Mouse (Mus musculus) liver, embryonic 11.5 days (tissue): Measurements from ENCODE around the gene Usp19. TPM values are rescaled to one million over a fixed set of nuclear protein-coding genes. Genes with fewer than 3 reads are reported as not detected.

Experiments
- ATAC-seq: fragments of 200-750 bp; cut with Nextera tagmentation; replicated peaks from 2 replicates; pipeline ENCODE4 v1.8.0; 2017; ENCODE audit warnings: moderate number of reproducible peaks, mild to moderate bottlenecking, moderate TSS enrichment, moderate library complexity; ENCODE audit not compliant: low FRiP score
- DNase-seq: peaks from one replicate; pipeline ENCODE4 v3.0.0-alpha.2; 2017; ENCODE audit warnings: low spot score
- H3K27ac ChIP-seq: fragments of 300-500 bp; sonication (generic); 2 replicates; pipeline ENCODE4 v1.5.1; 2014; ENCODE audit warnings: mild to moderate bottlenecking, low read depth, low read length, control low read depth
- H3K27me3 ChIP-seq: fragments of 300-500 bp; sonication (generic); replicated peaks from 2 replicates; pipeline ENCODE4 v1.6.1; 2014; ENCODE audit warnings: low read length, mixed read lengths; ENCODE audit not compliant: control insufficient read depth, insufficient read depth
- H3K36me3 ChIP-seq: fragments of 300-500 bp; sonication (generic); 2 replicates; pipeline ENCODE4 v1.6.1; 2014; ENCODE audit warnings: mild to moderate bottlenecking, low read length, moderate library complexity, mixed read lengths; ENCODE audit not compliant: control insufficient read depth, insufficient read depth
- H3K4me1 ChIP-seq: fragments of 300-500 bp; sonication (generic); replicated peaks from 2 replicates; pipeline ENCODE4 v1.6.1; 2014; ENCODE audit warnings: low read length, mixed read lengths; ENCODE audit not compliant: control insufficient read depth, insufficient read depth
- H3K4me2 ChIP-seq: fragments of 300-500 bp; sonication (generic); 2 replicates; pipeline ENCODE4 v1.6.1; 2014; ENCODE audit warnings: mild to moderate bottlenecking, control low read depth, moderate library complexity
- H3K4me3 ChIP-seq: fragments of 300-500 bp; sonication (generic); 2 replicates; pipeline ENCODE4 v1.5.1; 2014; ENCODE audit warnings: low read depth, low read length, control low read depth
- H3K9ac ChIP-seq: fragments of 300-500 bp; sonication (generic); 2 replicates; pipeline ENCODE4 v1.6.1; 2014; ENCODE audit warnings: low read depth, low read length, control low read depth
- H3K9me3 ChIP-seq: fragments of 300-500 bp; sonication (generic); 2 replicates; pipeline ENCODE4 v1.6.1; 2016; ENCODE audit warnings: low read length, inconsistent platforms, mixed read lengths; ENCODE audit not compliant: control insufficient read depth
- WGBS: fragments of 180-500 bp; shearing (Covaris S2); extraction: QIAGEN DNeasy Blood & Tissue Kit; methylation state at CpG from one replicate; pipeline ENCODE4 v1.1.7; 2014; 5-methylcytosine and 5-hydroxymethylcytosine counted together
- polyA plus RNA-seq: library from polyadenylated mRNA; unstranded; fragments of >200 nt; fragmentation: Nextera tagmentation; extraction: Ambion mirVana; gene quantifications from 2 replicates; pipeline ENCODE4 v1.2.1, GENCODE M21; 2014

The Usp19 gene
- polyA plus RNA-seq, 1 experiment from 2014 or later, result 57.5 TPM

- Histone ChIP-seq H3K27ac (no peak overlapping the region), H3K4me1 (no peaks in the 10 kb centered on the region), H3K9me3 (no peaks in the 10 kb centered on the region), H3K9ac (no peak overlapping the region), H3K27me3 (no peaks in the 10 kb centered on the region), H3K36me3 (peaks cover 76% of the 10 kb centered on the region), H3K4me2 (no peak overlapping the region), H3K4me3 (no peak overlapping the region)
- ATAC-seq, result no peak
- WGBS, result 91% methylated on average over 7 of the region's 7 CpGs
- no peak for DNase-seq
Measured at GRCm38 (mm10) chr9:108499231-108499630, 8.8 kb downstream of the Usp19 start.

GRCm38 (mm10) chr9:108499943-108500342 is 9.5 kb downstream of the Usp19 start:
- H3K9ac ChIP-seq, result no peak overlapping the region
- no peaks in the 10 kb centered on the region for H3K9me3 ChIP-seq
- H3K4me1 ChIP-seq, result no peaks in the 10 kb centered on the region
- ATAC-seq (no peak), DNase-seq (no peak)
- H3K27ac ChIP-seq, result no peak overlapping the region
- H3K4me2 ChIP-seq, result no peak overlapping the region
- H3K4me3 ChIP-seq, result no peak overlapping the region
- no peaks in the 10 kb centered on the region for H3K27me3 ChIP-seq
- WGBS, result 94% methylated on average over 15 of the region's 15 CpGs
- peaks cover 70% of the 10 kb centered on the region for H3K36me3 ChIP-seq

- DNase-seq, result no peak
- Histone ChIP-seq H3K9ac (0 out of 2 replicates have a peak overlapping the region, but pooled peaks have one; percentile 9), H3K9me3 (no peaks in the 10 kb centered on the region), H3K4me3 (peak overlapping the region; percentile 84), H3K4me1 (peaks cover 11% of the 10 kb centered on the region), H3K27me3 (no peaks in the 10 kb centered on the region), H3K4me2 (peak overlapping the region; percentile 96), H3K36me3 (peaks cover 23% of the 10 kb centered on the region), H3K27ac (no peak overlapping the region)
- no peak for ATAC-seq
- WGBS, result 87% methylated on average over 7 of the region's 7 CpGs
Measured at GRCm38 (mm10) chr9:108506901-108507300, 16.5 kb downstream of the Usp19 start.

- H3K36me3 ChIP-seq, result peaks cover 31% of the 10 kb centered on the region
- peak; percentile 94 for DNase-seq
- no peaks in the 10 kb centered on the region for H3K9me3 ChIP-seq
- H3K27ac ChIP-seq, result peak within 1 kb of the TSS; percentile 46; the same call in 1 of the 2 replicates
- H3K4me2 ChIP-seq, result peak within 1 kb of the TSS; percentile 96
- H3K27me3 ChIP-seq, result no peaks in the 10 kb centered on the region
- H3K4me3 ChIP-seq, result peak within 1 kb of the TSS; percentile 84
- peak within 1 kb of the TSS; percentile 81 for H3K9ac ChIP-seq
- peak; percentile 96 for ATAC-seq
- WGBS, result under 1% methylated on average over 37 of the region's 37 CpGs
- peaks cover 11% of the 10 kb centered on the region for H3K4me1 ChIP-seq
Measured at GRCm38 (mm10) chr9:108507619-108508434, 17.4 kb downstream of the Usp19 start, which contains the start of gene Qars. TSS of gene Qars (plus strand) at chr9:108507706.

- Histone ChIP-seq H3K4me2 (peak overlapping the region; percentile 96), H3K4me1 (peaks cover 11% of the 10 kb centered on the region), H3K9ac (peak overlapping the region; percentile 81), H3K9me3 (no peaks in the 10 kb centered on the region), H3K27ac (0 out of 2 replicates have a peak overlapping the region, but pooled peaks have one; percentile 46), H3K36me3 (peaks cover 29% of the 10 kb centered on the region), H3K4me3 (peak overlapping the region; percentile 84), H3K27me3 (no peaks in the 10 kb centered on the region)
- 69% methylated on average over 7 of the region's 7 CpGs for WGBS
- ATAC-seq (no peak), DNase-seq (peak; percentile 29)
Measured at GRCm38 (mm10) chr9:108508776-108509175, 18.4 kb downstream of the Usp19 start.

- Histone ChIP-seq H3K9me3 (no peaks in the 10 kb centered on the region), H3K27ac (peak within 1 kb of the TSS; percentile 99), H3K36me3 (peaks cover 31% of the 10 kb centered on the region), H3K4me3 (peak within 1 kb of the TSS; percentile 95), H3K4me1 (peaks cover 24% of the 10 kb centered on the region), H3K27me3 (no peaks in the 10 kb centered on the region), H3K4me2 (peak within 1 kb of the TSS; percentile 96), H3K9ac (peak within 1 kb of the TSS; percentile 97)
- WGBS, result 2% methylated on average over 55 of the region's 55 CpGs
- DNase-seq (peak; percentile 94), ATAC-seq (peak; percentile 92)
Measured at GRCm38 (mm10) chr9:108516380-108517251, 26.2 kb downstream of the Usp19 start, which contains the start of gene Qrich1. TSS of gene Qrich1 (plus strand) at chr9:108516806.

- H3K9ac ChIP-seq, result peak overlapping the region; percentile 97
- peak overlapping the region; percentile 96 for H3K4me2 ChIP-seq
- no peaks in the 10 kb centered on the region for H3K27me3 ChIP-seq
- H3K4me3 ChIP-seq, result peak overlapping the region; percentile 95
- H3K36me3 ChIP-seq, result peaks cover 26% of the 10 kb centered on the region
- H3K27ac ChIP-seq, result peak overlapping the region; percentile 99
- ATAC-seq, result peak; percentile 82
- H3K9me3 ChIP-seq, result no peaks in the 10 kb centered on the region
- peaks cover 24% of the 10 kb centered on the region for H3K4me1 ChIP-seq
- WGBS, result under 1% methylated on average over 80 of the region's 95 CpGs
- DNase-seq, result peak; percentile 88
Measured at GRCm38 (mm10) chr9:108517253-108517930, 27.0 kb downstream of the Usp19 start.

- Histone ChIP-seq H3K36me3 (peaks cover 21% of the 10 kb centered on the region), H3K4me1 (peaks cover 24% of the 10 kb centered on the region), H3K9ac (peak overlapping the region; percentile 97), H3K9me3 (no peaks in the 10 kb centered on the region), H3K27me3 (no peaks in the 10 kb centered on the region), H3K4me2 (peak overlapping the region; percentile 72), H3K4me3 (peak overlapping the region; percentile 95), H3K27ac (peak overlapping the region; percentile 99)
- no peak for DNase-seq
- ATAC-seq, result peak; percentile 16
- 0% methylated on average over 13 of the region's 13 CpGs for WGBS
Measured at GRCm38 (mm10) chr9:108517931-108518332, 27.5 kb downstream of the Usp19 start.
